Mouse (Mus musculus): Measurements from ENCODE around the gene Gm8871. TPM values are rescaled to one million over a fixed set of nuclear protein-coding genes. Genes with fewer than 3 reads are reported as not detected.

Gm8871 gene
- polyA plus RNA-seq (2015; fragmentation: Nextera tagmentation; extraction: Ambion mirVana), result not detected in 2 replicates

DNA sequence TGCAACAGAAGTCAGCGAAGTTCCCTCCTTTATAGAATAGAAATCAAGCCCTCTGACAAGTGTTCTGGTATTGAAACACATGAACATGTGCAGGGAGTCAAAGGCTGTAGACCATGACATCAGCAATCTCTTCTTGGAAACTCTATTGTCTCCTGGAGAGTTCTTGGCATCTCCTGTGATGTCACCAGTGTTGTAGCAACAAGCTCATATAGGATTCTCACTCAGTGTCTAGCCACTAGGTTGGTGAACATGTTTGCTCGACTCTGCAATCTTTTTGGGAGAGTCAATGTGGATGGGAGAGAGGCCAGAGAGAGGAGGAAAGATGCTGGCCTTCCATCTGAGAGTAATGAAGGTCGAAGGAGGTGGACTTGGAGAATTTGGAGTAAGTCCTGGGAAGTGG lies at the start of gene Gm8871, which contains the start of gene Gm8857:
Gene Gm8871 (plus strand): TSS at position 301 of the 400 bp plus-strand sequence.
Gene Gm8857 (plus strand): TSS at position 303 of the 400 bp plus-strand sequence.

Other genes starting within 250 kb of the Gm8871 start
- gene Gm8857, start within 50 bp of the Gm8871 start, polyA plus RNA-seq (2015; fragmentation: Nextera tagmentation; extraction: Ambion mirVana), result not detected in 2 replicates
- not detected in 2 replicates for gene Gm8879, start 179.8 kb downstream of the Gm8871 start, polyA plus RNA-seq (2015; fragmentation: Nextera tagmentation; extraction: Ambion mirVana)
- gene Gm5861, start 235.3 kb downstream of the Gm8871 start, polyA plus RNA-seq (2015; fragmentation: Nextera tagmentation; extraction: Ambion mirVana), result not detected in 2 replicates

Data from neural tube, postnatal 0 days (tissue).